Mouse (Mus musculus): Measurements from ENCODE around the gene Il11ra2. TPM values are rescaled to one million over a fixed set of nuclear protein-coding genes. Genes with fewer than 3 reads are reported as not detected.
"Not testable (repeated sequence)": the region's sequence is repeated elsewhere in the genome, so short reads cannot be mapped to it uniquely, and the experiment has no call there.

Gene Il11ra2
- polyA plus RNA-seq, 1 experiment from 2014 or later, result not detected

DNA sequence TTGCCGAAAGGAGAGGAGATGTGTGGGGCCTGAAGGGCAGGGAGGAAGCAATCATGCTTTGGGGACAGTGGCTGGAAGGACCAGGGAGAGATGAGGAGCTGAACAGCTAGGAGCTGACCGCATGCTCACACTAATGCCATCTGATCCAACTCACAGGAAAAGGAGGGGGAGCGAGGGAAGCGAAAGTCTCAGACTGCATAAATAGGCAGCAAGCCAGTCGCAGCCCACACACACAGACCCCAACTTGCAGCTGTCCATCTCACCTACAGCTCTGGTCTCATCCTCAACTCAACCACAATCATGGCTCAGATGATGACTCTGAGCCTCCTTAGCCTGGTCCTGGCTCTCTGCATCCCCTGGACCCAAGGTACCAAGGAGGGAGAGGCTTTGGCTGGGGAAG lies 49.8 kb downstream of the Il11ra2 start, which contains the start of gene Gm10591:
Gm10591 (plus strand) TSS at position 301 of the 400 bp plus-strand sequence.
- H3K4me3 ChIP-seq (ENCODE audit: low read depth, low read length); H3K4me1 ChIP-seq (replicated peaks; ENCODE audit: control insufficient read depth, insufficient read depth, low read length); H3K27me3 ChIP-seq (ENCODE audit: control insufficient read depth, insufficient read depth, low read length); H3K36me3 ChIP-seq (ENCODE audit: control insufficient read depth, insufficient read depth, low read length); H3K9ac ChIP-seq (ENCODE audit: low read length); H3K27ac ChIP-seq (ENCODE audit: low read depth, low read length); ATAC-seq (replicated peaks; ENCODE audit: low FRiP score); H3K4me2 ChIP-seq (ENCODE audit: low read depth, low read length, severe bottlenecking); H3K9me3 ChIP-seq (ENCODE audit: control insufficient read depth, low read length); DNase-seq (ENCODE audit: low spot score): not testable (repeated sequence)
- no CpG with 5 or more reads among the region's 5 CpGs for WGBS

Other genes starting within 250 kb of the Il11ra2 start
- gene Gm21586, start 222.5 kb downstream of the Il11ra2 start, polyA plus RNA-seq (2014; fragmentation: Nextera tagmentation; extraction: Ambion mirVana), result not detected in 2 replicates
- not detected in 2 replicates for gene Gm2163, start 195.1 kb downstream of the Il11ra2 start, polyA plus RNA-seq (2014; fragmentation: Nextera tagmentation; extraction: Ambion mirVana)
- gene Fam205a2, start 133.7 kb downstream of the Il11ra2 start, polyA plus RNA-seq (2014; fragmentation: Nextera tagmentation; extraction: Ambion mirVana), result not detected in 2 replicates
- gene Gm10591, start 49.7 kb downstream of the Il11ra2 start, polyA plus RNA-seq (2014; fragmentation: Nextera tagmentation; extraction: Ambion mirVana), result not detected in 2 replicates
- not detected in 2 replicates for gene Gm2564, start 32.2 kb downstream of the Il11ra2 start, polyA plus RNA-seq (2014; fragmentation: Nextera tagmentation; extraction: Ambion mirVana)
- gene Ccl27b, start 6.6 kb downstream of the Il11ra2 start, polyA plus RNA-seq (2014; fragmentation: Nextera tagmentation; extraction: Ambion mirVana), result not detected in 2 replicates
- 0.96 and 1.8 TPM in 2 replicates for gene 4930578G10Rik, start 73.7 kb upstream of the Il11ra2 start, polyA plus RNA-seq (2014; fragmentation: Nextera tagmentation; extraction: Ambion mirVana)
- not detected in 2 replicates for gene Ccl19, start 94.7 kb upstream of the Il11ra2 start, polyA plus RNA-seq (2014; fragmentation: Nextera tagmentation; extraction: Ambion mirVana)
- gene Ccl21a, start 112.1 kb upstream of the Il11ra2 start, polyA plus RNA-seq (2014; fragmentation: Nextera tagmentation; extraction: Ambion mirVana), result 0.27 and 0.39 TPM in 2 replicates
- 0.08 and 0.28 TPM in 2 replicates for gene Fam205a1, start 192.0 kb upstream of the Il11ra2 start, polyA plus RNA-seq (2014; fragmentation: Nextera tagmentation; extraction: Ambion mirVana)
- 0.33 and 0.43 TPM in 2 replicates for gene Gm12394, start 194.9 kb upstream of the Il11ra2 start, polyA plus RNA-seq (2014; fragmentation: Nextera tagmentation; extraction: Ambion mirVana)
- 0.84 and 1.00 TPM in 2 replicates for gene Fam205c, start 212.3 kb upstream of the Il11ra2 start, polyA plus RNA-seq (2014; fragmentation: Nextera tagmentation; extraction: Ambion mirVana)

All from forebrain, embryonic 11.5 days (tissue).